Mouse (Mus musculus): ENCODE measurements at regions not wholly inside any gene's neighbourhood (a gene's known extent, or its start where the extent isn't known, plus 50 kb on each side); places are given as distances from the start of the nearest gene placed in this dataset.

GRCm38 (mm10) chr2:178805283-178805682 lies 375.0 kb downstream of the Cdh26 start:
- no peak for DNase-seq (ENCODE audit: low read depth, low spot score)

- DNase-seq (ENCODE audit: low read depth, low spot score) = no peak
Observed at GRCm38 (mm10) chr2:178821552-178821951, 391.2 kb downstream of the Cdh26 start.

GRCm38 (mm10) chr2:178830313-178830712 lies 400.0 kb downstream of the Cdh26 start:
- DNase-seq (ENCODE audit: low read depth, low spot score) = no peak

GRCm38 (mm10) chr2:178834986-178835385 lies 404.7 kb downstream of the Cdh26 start:
- DNase-seq (ENCODE audit: low read depth, low spot score) = no peak

- no peak for DNase-seq (ENCODE audit: low read depth, low spot score)
Observed at GRCm38 (mm10) chr2:178838571-178838970, 408.2 kb downstream of the Cdh26 start.

- no peak for DNase-seq (ENCODE audit: low read depth, low spot score)
Observed at GRCm38 (mm10) chr2:178840975-178841374, 410.6 kb downstream of the Cdh26 start.

GRCm38 (mm10) chr2:178842595-178842994 lies 412.3 kb downstream of the Cdh26 start:
- no peak for DNase-seq (ENCODE audit: low read depth, low spot score)

GRCm38 (mm10) chr2:178843458-178843857 lies 413.1 kb downstream of the Cdh26 start:
- no peak for DNase-seq (ENCODE audit: low read depth, low spot score)

GRCm38 (mm10) chr2:178844561-178844960 lies 414.2 kb downstream of the Cdh26 start:
- no peak for DNase-seq (ENCODE audit: low read depth, low spot score)

GRCm38 (mm10) chr2:178850320-178850719 lies 420.0 kb downstream of the Cdh26 start:
- DNase-seq (ENCODE audit: low read depth, low spot score) = no peak

- DNase-seq (ENCODE audit: low read depth, low spot score) = no peak
Observed at GRCm38 (mm10) chr2:178850769-178851168, 420.4 kb downstream of the Cdh26 start.

GRCm38 (mm10) chr2:178854012-178854411 lies 423.7 kb downstream of the Cdh26 start:
- no peak for DNase-seq (ENCODE audit: low read depth, low spot score)

- no peak for DNase-seq (ENCODE audit: low read depth, low spot score)
Observed at GRCm38 (mm10) chr2:178854760-178855159, 424.4 kb downstream of the Cdh26 start.

- no peak for DNase-seq (ENCODE audit: low read depth, low spot score)
Observed at GRCm38 (mm10) chr2:178862620-178863019, 432.3 kb downstream of the Cdh26 start.

- no peak for DNase-seq (ENCODE audit: low read depth, low spot score)
Observed at GRCm38 (mm10) chr2:178867086-178867485, 436.8 kb downstream of the Cdh26 start.

- no peak for DNase-seq (ENCODE audit: low read depth, low spot score)
Observed at GRCm38 (mm10) chr2:178869160-178869559, 438.8 kb downstream of the Cdh26 start.

- no peak for DNase-seq (ENCODE audit: low read depth, low spot score)
Observed at GRCm38 (mm10) chr2:178878436-178878835, 448.1 kb downstream of the Cdh26 start.

GRCm38 (mm10) chr2:178885686-178886085 lies 455.4 kb downstream of the Cdh26 start:
- DNase-seq (ENCODE audit: low read depth, low spot score) = no peak

GRCm38 (mm10) chr2:178888704-178889103 lies 458.4 kb downstream of the Cdh26 start:
- no peak for DNase-seq (ENCODE audit: low read depth, low spot score)

- no peak for DNase-seq (ENCODE audit: low read depth, low spot score)
Observed at GRCm38 (mm10) chr2:178902397-178902796, 472.1 kb downstream of the Cdh26 start.

GRCm38 (mm10) chr2:178909325-178909724 lies 479.0 kb downstream of the Cdh26 start:
- DNase-seq (ENCODE audit: low read depth, low spot score) = no peak

GRCm38 (mm10) chr2:178911646-178912045 lies 481.3 kb downstream of the Cdh26 start:
- no peak for DNase-seq (ENCODE audit: low read depth, low spot score)

- DNase-seq (ENCODE audit: low read depth, low spot score) = no peak
Observed at GRCm38 (mm10) chr2:178916316-178917033, 486.1 kb downstream of the Cdh26 start.

Data from CD4-positive, CD25-positive, alpha-beta regulatory T cell, adult 2 months (primary cell).